Mouse (Mus musculus) adipocyte (in vitro differentiated cells): ENCODE data around the gene Cox17.
"Not testable (repeated sequence)": the region's sequence is repeated elsewhere in the genome, so short reads cannot be mapped to it uniquely, and the experiment has no call there.

Experiments
- DNase-seq: peaks from one replicate; pipeline ENCODE4 v3.0.0-alpha.2; 2016; ENCODE audit warnings: low spot score

Cox17 gene

GRCm38 (mm10) chr16:38346529-38347325 is at the start of gene Cox17, which contains the start of gene Gm21987:
Gene Cox17, plus strand, starts transcription at chr16:38346991.
Gene Gm21987, plus strand, starts transcription at chr16:38347040.
- peak; percentile 99 for DNase-seq

- no peak for DNase-seq
Measured at GRCm38 (mm10) chr16:38298410-38298809, 48.4 kb upstream of the Cox17 start.

GRCm38 (mm10) chr16:38302367-38302766 is 44.4 kb upstream of the Cox17 start:
- no peak for DNase-seq

GRCm38 (mm10) chr16:38304460-38305194 is 42.2 kb upstream of the Cox17 start:
- no peak for DNase-seq

- no peak for DNase-seq
Measured at GRCm38 (mm10) chr16:38306571-38307220, 40.1 kb upstream of the Cox17 start.

GRCm38 (mm10) chr16:38307221-38307605 is 39.6 kb upstream of the Cox17 start:
- no peak for DNase-seq

- no peak for DNase-seq
Measured at GRCm38 (mm10) chr16:38307651-38308050, 39.1 kb upstream of the Cox17 start.

GRCm38 (mm10) chr16:38308195-38308594 is 38.6 kb upstream of the Cox17 start:
- no peak for DNase-seq

GRCm38 (mm10) chr16:38318492-38318891 is 28.3 kb upstream of the Cox17 start:
- DNase-seq = no peak

- DNase-seq = no peak
Measured at GRCm38 (mm10) chr16:38319087-38319486, 27.7 kb upstream of the Cox17 start.

GRCm38 (mm10) chr16:38321452-38321935 is 25.3 kb upstream of the Cox17 start:
- no peak for DNase-seq

- DNase-seq = no peak
Measured at GRCm38 (mm10) chr16:38324311-38324710, 22.5 kb upstream of the Cox17 start.

- DNase-seq = no peak
Measured at GRCm38 (mm10) chr16:38326778-38327397, 19.9 kb upstream of the Cox17 start.

- no peak for DNase-seq
Measured at GRCm38 (mm10) chr16:38329340-38329739, 17.5 kb upstream of the Cox17 start.

GRCm38 (mm10) chr16:38334431-38334830 is 12.4 kb upstream of the Cox17 start:
- DNase-seq = no peak

GRCm38 (mm10) chr16:38338077-38338476 is 8.7 kb upstream of the Cox17 start:
- not testable (repeated sequence) for DNase-seq

GRCm38 (mm10) chr16:38341396-38342324 is 5.1 kb upstream of the Cox17 start, which contains the start of gene Maats1:
Gene Maats1, minus strand, starts transcription at chr16:38342143.
- no peak for DNase-seq

- DNase-seq = peak; percentile 67
Measured at GRCm38 (mm10) chr16:38344941-38345725, 1.7 kb upstream of the Cox17 start.

- DNase-seq = no peak
Measured at GRCm38 (mm10) chr16:38347588-38347987, 797 bp downstream of the Cox17 start.

GRCm38 (mm10) chr16:38348217-38348761 is 1.5 kb downstream of the Cox17 start:
- DNase-seq = no peak
